ENCODE assay signal across 23 mouse cellular contexts in genomic region chr6:122755913-122756312, GRCm38 (mm10). TPM values are rescaled to one million over a fixed set of nuclear protein-coding genes. Genes with fewer than 3 reads are reported as not detected.
DNase-seq lines count a peak whose midpoint lies in the region; TF ChIP-seq lines count a peak whose summit lies in the region.
"Had no signal": no experiment of that assay in that cellular context is flagged by ENCODE, and none has a peak within 500 bp of the region (broad histone marks: within the 10 kb centered on the region; RNA-seq: fewer than 3 reads in every experiment).

No protein-coding gene starts in this region.

- H3K9me3 ChIP-seq in MEL (replicated peaks; ENCODE audit: insufficient read depth, low read length) = no peaks in the 10 kb centered on the region
- H3K9me3 ChIP-seq in hindbrain, embryonic 10.5 days = no peaks in the 10 kb centered on the region
- H3K9me3 ChIP-seq: embryonic facial prominence, embryonic 15.5 days; G1E; hindbrain, embryonic 12.5 days; limb, embryonic 13.5 days; lung, embryonic 15.5 days had no signal

- DNase-seq in thymus, postnatal 0 days (ENCODE audit: low spot score) = peak; percentile 47
- DNase-seq in thymus, postnatal 14 days = no peak
- DNase-seq in MEL (ENCODE audit: low read depth, low spot score) = peak; percentile 26
- peak; percentile 75 for DNase-seq in induced T-regulatory cell, adult 2 months (ENCODE audit: low read depth)
- DNase-seq in layer of hippocampus, adult 9-10 months (ENCODE audit: low spot score) = no peak
- no peak for DNase-seq in hindbrain, embryonic 10.5 days (ENCODE audit: low spot score)
- no peak for DNase-seq in cerebellum, postnatal 10 days
- DNase-seq: adrenal gland, postnatal 14 days; cerebellum, adult 8-10 months; kidney, adult 8-10 months; kidney, postnatal 14 days; layer of hippocampus, postnatal 36 days; right cerebral cortex, postnatal 14 days had no signal

- no peak for TF ChIP-seq CTCF in MEL (IDR thresholded peaks at IDR 0.05 in 2 of 3, conservative IDR thresholded peaks at IDR 0.05 in 1 of 3; ENCODE audit: control insufficient read depth in 1 of 3, insufficient read depth in 1 of 3, low read depth in 2 of 3, low read length in 3 of 3, poor library complexity in 1 of 3, severe bottlenecking in 1 of 3)

- H3K36me3 ChIP-seq in MEL (ENCODE audit: control insufficient read depth in 1 of 2, insufficient read depth in 2 of 2, low read length in 2 of 2) = peaks cover 0 to 23% of the 10 kb centered on the region in 2 experiments; a peak in 2 of 4 replicates
- no peaks in the 10 kb centered on the region for H3K36me3 ChIP-seq in hindbrain, embryonic 10.5 days
- H3K36me3 ChIP-seq: embryonic facial prominence, embryonic 15.5 days; G1E; hindbrain, embryonic 12.5 days; limb, embryonic 13.5 days; lung, embryonic 15.5 days had no signal

- no peaks in the 10 kb centered on the region for H3K27me3 ChIP-seq in MEL (ENCODE audit: control insufficient read depth in 1 of 2, insufficient read depth in 2 of 2, low read length in 2 of 2)
- H3K27me3 ChIP-seq in hindbrain, embryonic 10.5 days (ENCODE audit: insufficient read depth, poor library complexity, severe bottlenecking) = no peaks in the 10 kb centered on the region
- H3K27me3 ChIP-seq: embryonic facial prominence, embryonic 15.5 days; hindbrain, embryonic 12.5 days; limb, embryonic 13.5 days; lung, embryonic 15.5 days had no signal

- H3K27ac ChIP-seq in MEL (ENCODE audit: control insufficient read depth, low read depth, low read length) = no peak overlapping the region
- H3K27ac ChIP-seq in hindbrain, embryonic 10.5 days = no peak overlapping the region
- H3K27ac ChIP-seq: embryonic facial prominence, embryonic 15.5 days; hindbrain, embryonic 12.5 days; layer of hippocampus, adult 2 months; limb, embryonic 13.5 days; liver, embryonic 14.5 days; lung, embryonic 15.5 days had no signal

- H3K4me3 ChIP-seq in MEL (ENCODE audit: control insufficient read depth in 1 of 2, insufficient read depth in 1 of 2, low read depth in 2 of 2, low read length in 2 of 2) = no peak overlapping the region
- no peak overlapping the region for H3K4me3 ChIP-seq in hindbrain, embryonic 10.5 days
- H3K4me3 ChIP-seq: embryonic facial prominence, embryonic 15.5 days; hindbrain, embryonic 12.5 days; layer of hippocampus, adult 2 months; limb, embryonic 13.5 days; lung, embryonic 15.5 days had no signal

- TF ChIP-seq RAD21 in MEL (IDR thresholded peaks at IDR 0.05; ENCODE audit: low read depth, low read length) = no peak

- no peak overlapping the region for H3K9ac ChIP-seq in MEL (ENCODE audit: control insufficient read depth, low read depth, low read length, poor library complexity, severe bottlenecking)
- H3K9ac ChIP-seq: embryonic facial prominence, embryonic 15.5 days; hindbrain, embryonic 12.5 days; limb, embryonic 13.5 days; liver, embryonic 14.5 days; lung, embryonic 15.5 days had no signal

- no peak for TF ChIP-seq EP300 in MEL (IDR thresholded peaks at IDR 0.05; ENCODE audit: low read depth in 1 of 2, low read length in 2 of 2)

- no peak for TF ChIP-seq POLR2A in MEL (IDR thresholded peaks at IDR 0.05; ENCODE audit: control insufficient read depth in 1 of 2, insufficient read depth in 1 of 2, low read depth in 1 of 2, low read length in 2 of 2, poor library complexity in 1 of 2)

- no peaks in the 10 kb centered on the region for H3K79me2 ChIP-seq in MEL (ENCODE audit: control insufficient read depth, insufficient read depth, low read length, poor library complexity)

- 70% methylated on average over 2 of the region's 2 CpGs for WGBS in hindbrain, embryonic 10.5 days

- peaks cover 5 to 19% of the 10 kb centered on the region in 2 experiments; a peak in 3 of 4 replicates for H3K4me1 ChIP-seq in MEL (ENCODE audit: control insufficient read depth in 1 of 2, insufficient read depth in 2 of 2, low read length in 2 of 2)
- H3K4me1 ChIP-seq in hindbrain, embryonic 10.5 days (replicated peaks) = no peaks in the 10 kb centered on the region
- H3K4me1 ChIP-seq: embryonic facial prominence, embryonic 15.5 days; hindbrain, embryonic 12.5 days; limb, embryonic 13.5 days; lung, embryonic 15.5 days had no signal

TF ChIP-seq in MEL, 35 proteins besides CTCF, POLR2A, EP300 and RAD21:
- TF ChIP-seq ZNF384 (IDR thresholded peaks at IDR 0.05; ENCODE audit: low read depth, low read length) (peak; percentile 96), MAZ (IDR thresholded peaks at IDR 0.05; ENCODE audit: low read depth, low read length) (no peak), GATA1 (IDR thresholded peaks at IDR 0.05; ENCODE audit: low read depth, low read length) (no peak), ETS1 (IDR thresholded peaks at IDR 0.05; ENCODE audit: low read depth, low read length) (0 out of 2 replicates have a peak, but pooled peaks have one; percentile 21), HCFC1 (IDR thresholded peaks at IDR 0.05; ENCODE audit: low read depth, low read length) (no peak), CHD2 (IDR thresholded peaks at IDR 0.05; ENCODE audit: low read length) (no peak), ELF1 (IDR thresholded peaks at IDR 0.05; ENCODE audit: low read depth, low read length) (peak; percentile 66), UBTF (IDR thresholded peaks at IDR 0.05; ENCODE audit: borderline replicate concordance, insufficient read depth, low read depth, low read length) (no peak), SIN3A (IDR thresholded peaks at IDR 0.05; ENCODE audit: low read length) (peak; percentile 58; the same call in 1 of the 2 replicates)

RNA-seq across cellular contexts. Expression of gene Slc2a3, which starts 45.5 kb away (rescaled TPM):
- 12.8 and 13.0 TPM in 2 replicates for polyA plus RNA-seq in thymus, postnatal 0 days (2015; fragmentation: Nextera tagmentation; extraction: Ambion mirVana)
- 78.4 and 108 TPM in 2 replicates for total RNA-seq in MEL (2012; rRNA removed)
- polyA plus RNA-seq in MEL (2012; ENCODE audit: insufficient read depth in 1 of 2, insufficient read length in 2 of 2, low read depth in 1 of 2, low replicate concordance in 2 of 2, missing spikeins in 1 of 2) = 10 to 100 TPM in 1 of 2 experiments, not detected in 1; 93.4 TPM
- 38.5 and 57.1 TPM in 2 replicates for polyA plus RNA-seq in hindbrain, embryonic 10.5 days (2016; fragmentation: Nextera tagmentation; extraction: Ambion mirVana)

RNA-seq across cellular contexts. Expression of gene Nanog, which starts 48.6 kb away (rescaled TPM):
- polyA plus RNA-seq in thymus, postnatal 0 days (2015; fragmentation: Nextera tagmentation; extraction: Ambion mirVana) = 0.07 TPM in 1 of 2 replicates, not detected in the other
- total RNA-seq in MEL (2012; rRNA removed) = not detected in 2 replicates
- polyA plus RNA-seq in MEL (2012; ENCODE audit: insufficient read depth in 1 of 2, insufficient read length in 2 of 2, low read depth in 1 of 2, low replicate concordance in 2 of 2, missing spikeins in 1 of 2) = under 1 TPM in 1 of 2 experiments, not detected in 1; 0.63 TPM
- polyA plus RNA-seq in hindbrain, embryonic 10.5 days (2016; fragmentation: Nextera tagmentation; extraction: Ambion mirVana) = 0.12 and 0.24 TPM in 2 replicates
- total RNA-seq: adrenal gland, postnatal 14 days; gastrocnemius, adult 8-10 months; layer of hippocampus, adult 2 months; layer of hippocampus, postnatal 36 days; left cerebral cortex, postnatal 14 days; neutrophil, adult 5-6 weeks had no signal
- polyA plus RNA-seq: G1E had no signal

Comparison
In these comparisons a context has a peak if more than half of its experiments do, and no peak if none do; other contexts are left out.
1. DNase-seq: peak in thymus, postnatal 0 days (single experiment), MEL (single experiment) and induced T-regulatory cell, adult 2 months (single experiment); none in thymus, postnatal 14 days (single experiment), layer of hippocampus, adult 9-10 months (single experiment), hindbrain, embryonic 10.5 days (single experiment) and cerebellum, postnatal 10 days (0 of 2).